Mouse (Mus musculus) liver, postnatal 0 days (tissue): ENCODE measurements around the gene Plekha7.

Experiments used
- CTCF ChIP-seq: sonication (generic); IDR thresholded peaks from 2 replicates; pipeline ENCODE4 v1.5.1; 2016; ENCODE audit warnings: antibody characterized with exemption, low read depth
- EP300 ChIP-seq: IDR thresholded peaks from 2 replicates; pipeline ENCODE4 v1.6.1; 2016; ENCODE audit warnings: antibody characterized with exemption, low read depth, mild to moderate bottlenecking

- peak; percentile 40; the same call in 1 of the 2 replicates for TF ChIP-seq CTCF
- TF ChIP-seq EP300, result no peak
Measured at GRCm38 (mm10) chr7:116244302-116245165, 63.6 kb downstream of the Plekha7 start.
